Mouse (Mus musculus) hindbrain, embryonic 15.5 days (tissue): ENCODE measurements around the gene Tmem216. TPM values are rescaled to one million over a fixed set of nuclear protein-coding genes. Genes with fewer than 3 reads are reported as not detected.
A peak's percentile ranks its signal among the peaks of the same experiment; 100 is the strongest.

Experiments used
- ATAC-seq: fragments of 200-750 bp; cut with Nextera tagmentation; 2 replicates; pipeline ENCODE4 v1.8.0; 2017; ENCODE audit warnings: low read depth, moderate number of reproducible peaks, moderate TSS enrichment; ENCODE audit not compliant: low FRiP score
- H3K27ac ChIP-seq: fragments of 300-500 bp; sonication (generic); replicated peaks from 2 replicates; pipeline ENCODE4 v1.5.1; 2015; ENCODE audit warnings: mild to moderate bottlenecking, inconsistent platforms
- H3K27me3 ChIP-seq: fragments of 300-500 bp; sonication (generic); 2 replicates; pipeline ENCODE4 v1.6.1; 2015; ENCODE audit warnings: control low read depth, inconsistent platforms
- H3K36me3 ChIP-seq: fragments of 300-500 bp; sonication (generic); 2 replicates; pipeline ENCODE4 v1.6.1; 2015; ENCODE audit warnings: control low read depth, inconsistent platforms
- H3K4me1 ChIP-seq: fragments of 300-500 bp; sonication (generic); replicated peaks from 2 replicates; pipeline ENCODE4 v1.6.1; 2015; ENCODE audit warnings: control low read depth, inconsistent platforms
- H3K4me2 ChIP-seq: fragments of 300-500 bp; sonication (generic); 2 replicates; pipeline ENCODE4 v1.6.1; 2015; ENCODE audit warnings: moderate library complexity, mild to moderate bottlenecking, inconsistent platforms
- H3K4me3 ChIP-seq: fragments of 300-500 bp; sonication (generic); 2 replicates; pipeline ENCODE4 v1.5.1; 2015; ENCODE audit warnings: mild to moderate bottlenecking, inconsistent platforms
- H3K9ac ChIP-seq: fragments of 300-500 bp; sonication (generic); 2 replicates; pipeline ENCODE4 v1.6.1; 2015; ENCODE audit warnings: inconsistent platforms
- H3K9me3 ChIP-seq: fragments of 300-500 bp; sonication (generic); 2 replicates; pipeline ENCODE4 v1.6.1; 2016; ENCODE audit warnings: control low read depth, inconsistent platforms
- WGBS: fragments of 180-500 bp; shearing (Covaris S2); methylation state at CpG from one replicate; pipeline ENCODE4 v1.1.7; 2015; 5-methylcytosine and 5-hydroxymethylcytosine counted together
- polyA plus RNA-seq: library from polyadenylated mRNA; unstranded; fragments of >200 nt; fragmentation: Nextera tagmentation; extraction: Ambion mirVana; gene quantifications from 2 replicates; pipeline ENCODE4 v1.2.1, GENCODE M21; 2015

Tmem216 gene
- polyA plus RNA-seq = 47.5 and 51.4 TPM in 2 replicates

DNA sequence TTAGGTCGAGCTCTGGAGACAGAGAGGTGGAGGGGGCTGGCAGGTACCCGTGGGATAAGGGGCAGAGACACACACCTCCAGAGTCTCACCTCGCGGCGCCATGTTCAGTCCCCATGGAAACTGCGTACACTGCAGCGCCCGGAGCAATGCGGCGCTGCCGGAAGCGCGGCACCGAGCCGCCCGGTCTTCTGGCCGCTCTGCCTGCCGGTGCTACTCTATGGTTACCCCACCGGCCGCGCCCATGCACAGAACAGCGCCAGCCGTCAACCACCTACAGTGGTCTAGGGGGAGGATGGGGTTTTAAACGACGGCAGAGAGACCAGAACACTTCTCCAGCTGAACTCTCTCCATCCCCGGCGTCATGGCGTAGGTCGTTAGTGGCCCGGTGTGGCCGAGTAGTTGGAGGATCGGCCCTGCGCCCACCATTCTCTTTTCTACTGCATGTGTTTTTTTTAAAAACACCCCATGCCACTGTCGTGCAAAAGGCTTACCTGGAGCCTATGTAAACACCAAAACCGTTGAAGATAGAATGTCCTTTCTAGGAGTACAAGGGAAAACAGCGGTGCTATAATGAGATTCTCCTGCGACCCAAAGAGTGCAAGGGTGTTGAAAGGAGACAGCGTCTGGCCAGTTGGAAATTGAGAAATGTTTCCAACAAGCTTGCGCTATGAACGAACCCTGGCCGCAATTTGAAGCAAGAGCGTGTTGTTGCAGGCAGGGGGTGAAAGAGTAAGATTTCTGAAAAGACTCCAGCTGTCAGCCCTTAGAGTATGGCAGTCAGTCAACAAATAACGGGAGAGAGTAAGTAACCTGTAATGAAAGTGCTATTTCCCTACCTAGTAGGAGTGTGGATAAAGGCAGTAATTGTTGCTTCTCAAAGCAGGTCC is at the start of gene Tmem216:
Tmem216 (minus strand) TSS at position 615 of the 887 bp plus-strand sequence.
- Histone ChIP-seq H3K27me3 (no peaks in the 10 kb centered on the region), H3K27ac (peak within 1 kb of the TSS; percentile 89), H3K9ac (peak within 1 kb of the TSS; percentile 67), H3K4me2 (peak within 1 kb of the TSS; percentile 89), H3K9me3 (no peaks in the 10 kb centered on the region), H3K36me3 (peaks cover 27% of the 10 kb centered on the region), H3K4me1 (peaks cover 23% of the 10 kb centered on the region), H3K4me3 (peak within 1 kb of the TSS; percentile 62)
- peak; percentile 98 for ATAC-seq
- WGBS = under 1% methylated on average over 43 of the region's 43 CpGs

DNA sequence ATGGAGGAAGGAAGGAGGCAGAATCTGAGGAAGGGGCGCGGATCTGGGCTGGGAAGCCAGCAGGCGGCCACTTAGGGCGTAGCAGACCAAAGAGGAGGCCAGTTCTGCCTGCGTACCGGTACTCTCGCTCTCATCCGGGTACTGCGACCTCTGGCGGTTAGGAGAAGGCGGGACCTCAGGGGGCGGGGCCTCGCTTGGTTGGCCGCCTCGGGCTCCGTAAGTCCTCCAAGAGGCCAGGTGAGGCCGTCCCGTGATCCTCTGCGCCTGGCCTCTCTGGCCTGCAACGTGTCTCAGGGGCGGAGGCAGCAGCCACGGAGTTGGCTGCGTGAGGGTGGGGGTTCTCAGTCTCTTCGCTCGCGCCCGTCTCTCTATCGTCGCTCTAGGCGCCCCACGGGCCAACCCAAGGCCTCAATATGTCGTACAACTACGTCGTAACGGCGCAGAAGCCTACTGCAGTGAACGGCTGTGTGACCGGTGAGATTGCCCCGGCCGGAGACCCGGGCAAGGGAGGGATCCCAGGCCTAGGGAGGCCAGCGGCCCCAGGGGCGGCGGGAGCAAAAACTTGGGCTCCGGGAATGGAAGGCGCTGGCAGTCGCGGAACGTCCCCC is 49.4 kb upstream of the Tmem216 start, which contains the start of the genes Ddb1 and Tkfc:
Ddb1 (plus strand) TSS at position 35 of the 608 bp plus-strand sequence.
Tkfc (minus strand) TSS at position 362 of the 608 bp plus-strand sequence.
- Histone ChIP-seq H3K4me2 (peak within 1 kb of the TSS; percentile 65), H3K9me3 (no peaks in the 10 kb centered on the region), H3K4me3 (peak within 1 kb of the TSS; percentile 78), H3K9ac (peak within 1 kb of the TSS; percentile 85), H3K27ac (peak within 1 kb of the TSS; percentile 89), H3K36me3 (peaks cover 21% of the 10 kb centered on the region), H3K4me1 (peaks cover 42% of the 10 kb centered on the region), H3K27me3 (no peaks in the 10 kb centered on the region)
- WGBS = 0% methylated on average over 49 of the region's 49 CpGs
- peak; percentile 98 for ATAC-seq

DNA sequence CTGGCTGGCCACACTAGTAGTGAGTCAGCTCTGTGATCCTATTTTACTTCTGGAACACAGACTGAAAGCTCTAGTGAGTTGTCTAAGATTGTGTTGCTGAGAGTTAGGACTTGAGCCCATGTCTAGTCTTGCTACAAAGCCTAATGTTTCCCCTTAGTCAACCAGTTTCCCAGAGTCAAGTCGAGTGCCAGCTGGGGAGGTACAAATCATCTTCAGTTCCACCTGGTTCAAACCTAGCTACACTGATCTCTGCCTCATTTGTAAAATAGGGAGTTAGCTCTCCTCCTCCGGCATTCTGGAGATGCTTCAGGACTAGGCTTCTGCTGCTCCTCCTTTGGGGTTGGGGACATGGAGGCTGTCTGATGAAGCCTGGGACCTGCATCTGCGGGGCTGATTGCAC is 48.5 kb upstream of the Tmem216 start:
- peaks cover 42% of the 10 kb centered on the region for H3K4me1 ChIP-seq
- 60% methylated on average over 3 of the region's 3 CpGs for WGBS
- ATAC-seq = no peak

DNA sequence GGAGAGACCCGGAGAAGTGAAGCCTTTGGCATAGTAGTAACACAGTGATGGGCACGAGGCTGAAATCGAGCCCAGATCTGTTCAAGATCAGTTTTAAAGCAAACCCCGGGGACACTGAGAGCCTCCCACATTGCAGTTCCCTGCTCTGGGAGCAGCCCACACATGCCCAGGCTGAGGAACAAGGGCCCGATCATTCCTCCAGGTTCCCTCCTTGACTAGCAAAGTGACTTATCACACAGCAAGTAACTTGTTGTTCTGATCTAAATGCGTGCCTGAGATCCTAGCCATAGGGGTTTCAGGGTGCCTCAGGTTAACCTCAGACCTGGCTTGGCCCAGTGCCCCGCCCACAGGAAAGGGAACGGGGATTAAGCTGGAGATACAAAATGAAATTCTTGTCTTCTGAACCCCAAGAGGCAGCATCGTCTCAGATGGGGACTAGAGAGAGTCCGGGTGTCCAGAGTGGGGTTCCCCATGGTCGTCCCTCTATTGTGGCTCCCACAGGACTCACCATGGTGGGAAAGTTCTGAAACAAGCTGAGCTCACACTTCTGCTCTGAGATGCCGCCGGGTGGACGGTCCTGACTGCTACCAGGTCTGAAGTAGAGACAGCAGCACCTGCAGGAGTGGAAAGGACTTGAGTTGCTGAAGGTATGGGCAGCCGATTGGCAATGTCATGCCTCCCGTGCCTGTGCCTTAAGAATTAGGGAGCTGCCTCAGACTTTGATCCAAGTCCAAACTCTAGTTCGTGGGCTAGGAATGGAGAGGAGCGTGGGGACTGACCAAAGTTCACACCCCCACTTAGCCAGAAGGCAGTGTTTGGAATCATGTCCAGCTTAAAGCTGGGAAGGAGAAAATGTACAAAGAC is 47.9 kb upstream of the Tmem216 start:
- no peaks in the 10 kb centered on the region for H3K9me3 ChIP-seq
- no peak overlapping the region for H3K9ac ChIP-seq
- no peaks in the 10 kb centered on the region for H3K27me3 ChIP-seq
- no peak overlapping the region for H3K4me2 ChIP-seq
- H3K4me1 ChIP-seq = peaks cover 42% of the 10 kb centered on the region
- no peak for ATAC-seq
- peak overlapping the region; percentile 90; the same call in 1 of the 2 replicates for H3K27ac ChIP-seq
- WGBS = 91% methylated on average over 18 of the region's 18 CpGs
- no peak overlapping the region for H3K4me3 ChIP-seq
- peaks cover 8% of the 10 kb centered on the region for H3K36me3 ChIP-seq

More for the DNA sequence above, 48.5 kb upstream of the Tmem216 start:
- Histone ChIP-seq H3K4me2 (peak overlapping the region; percentile 65), H3K9ac (peak overlapping the region; percentile 85), H3K4me3 (peak overlapping the region; percentile 78), H3K36me3 (peaks cover 13% of the 10 kb centered on the region), H3K27me3 (no peaks in the 10 kb centered on the region), H3K9me3 (no peaks in the 10 kb centered on the region), H3K27ac (peak overlapping the region; percentile 89)

DNA sequence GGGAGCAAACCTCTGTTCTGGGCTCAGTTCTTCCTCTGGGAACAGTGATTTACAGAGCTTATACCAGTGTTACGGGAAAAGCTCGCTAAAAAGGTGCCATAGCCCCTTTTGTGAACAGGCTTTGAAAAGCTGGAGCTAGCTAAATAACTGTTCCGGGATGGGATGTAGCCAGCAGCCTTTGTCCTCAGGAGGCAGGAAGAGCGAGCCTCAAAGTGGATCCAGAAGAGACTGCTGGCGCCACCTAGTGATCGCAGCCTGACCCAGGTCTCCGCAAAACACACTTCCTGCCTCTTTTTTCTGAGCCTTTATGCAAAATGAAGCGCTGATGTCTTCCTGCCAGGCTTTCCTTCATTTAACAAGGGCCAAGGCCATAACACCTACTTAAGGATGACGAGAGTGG is 46.7 kb upstream of the Tmem216 start:
- peak overlapping the region; percentile 33 for H3K4me3 ChIP-seq
- peaks cover 42% of the 10 kb centered on the region for H3K4me1 ChIP-seq
- 1% methylated on average over 9 of the region's 9 CpGs for WGBS
- peak overlapping the region; percentile 90 for H3K27ac ChIP-seq
- H3K36me3 ChIP-seq = no peaks in the 10 kb centered on the region
- peak overlapping the region; percentile 64 for H3K4me2 ChIP-seq
- no peaks in the 10 kb centered on the region for H3K9me3 ChIP-seq
- no peaks in the 10 kb centered on the region for H3K27me3 ChIP-seq
- H3K9ac ChIP-seq = peak overlapping the region; percentile 50
- peak; percentile 72 for ATAC-seq

DNA sequence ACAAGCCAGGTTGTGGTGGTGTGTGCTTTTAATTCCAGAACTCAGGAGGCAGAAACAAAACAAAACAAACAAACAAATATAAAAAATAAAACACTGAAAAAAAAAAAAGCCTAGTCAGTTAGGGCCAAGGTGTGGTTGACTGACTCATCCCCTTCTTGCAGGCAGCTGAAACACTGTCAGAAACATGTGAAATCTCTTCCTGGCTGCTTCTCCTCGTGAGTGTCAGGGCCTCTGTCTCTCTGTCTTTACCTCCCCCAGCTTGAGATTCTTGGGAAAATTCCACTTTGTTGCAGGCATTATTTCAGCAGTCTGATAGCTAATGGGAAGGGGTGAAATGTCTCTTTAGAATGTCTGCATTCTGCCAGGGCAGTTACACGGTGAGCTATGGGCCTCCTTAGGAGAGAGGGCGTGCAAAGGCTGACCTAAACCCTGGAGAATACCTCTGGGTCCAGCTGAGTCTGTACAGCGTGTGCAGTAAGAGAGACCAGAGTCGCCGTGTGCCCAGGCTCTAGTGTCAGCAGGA is 46.3 kb upstream of the Tmem216 start:
- Histone ChIP-seq H3K27ac (peak overlapping the region; percentile 90), H3K9ac (peak overlapping the region; percentile 50), H3K36me3 (no peaks in the 10 kb centered on the region), H3K4me1 (peaks cover 39% of the 10 kb centered on the region), H3K4me2 (peak overlapping the region; percentile 64), H3K27me3 (no peaks in the 10 kb centered on the region), H3K4me3 (peak overlapping the region; percentile 33), H3K9me3 (no peaks in the 10 kb centered on the region)
- WGBS = under 1% methylated on average over 6 of the region's 6 CpGs
- 0 out of 2 replicates have a peak, but pooled peaks have one; percentile 7 for ATAC-seq

- no peak overlapping the region for H3K4me2 ChIP-seq
- no peak overlapping the region for H3K4me3 ChIP-seq
- H3K9me3 ChIP-seq = no peaks in the 10 kb centered on the region
- 90% methylated on average over 2 of the region's 2 CpGs for WGBS
- peaks cover 26% of the 10 kb centered on the region for H3K4me1 ChIP-seq
- peaks cover 11% of the 10 kb centered on the region; the same call in 1 of the 2 replicates for H3K36me3 ChIP-seq
- H3K27me3 ChIP-seq = no peaks in the 10 kb centered on the region
- ATAC-seq = no peak
- H3K9ac ChIP-seq = no peak overlapping the region
- no peak overlapping the region for H3K27ac ChIP-seq
Observed at GRCm38 (mm10) chr19:10599648-10600047, 43.6 kb upstream of the Tmem216 start.

DNA sequence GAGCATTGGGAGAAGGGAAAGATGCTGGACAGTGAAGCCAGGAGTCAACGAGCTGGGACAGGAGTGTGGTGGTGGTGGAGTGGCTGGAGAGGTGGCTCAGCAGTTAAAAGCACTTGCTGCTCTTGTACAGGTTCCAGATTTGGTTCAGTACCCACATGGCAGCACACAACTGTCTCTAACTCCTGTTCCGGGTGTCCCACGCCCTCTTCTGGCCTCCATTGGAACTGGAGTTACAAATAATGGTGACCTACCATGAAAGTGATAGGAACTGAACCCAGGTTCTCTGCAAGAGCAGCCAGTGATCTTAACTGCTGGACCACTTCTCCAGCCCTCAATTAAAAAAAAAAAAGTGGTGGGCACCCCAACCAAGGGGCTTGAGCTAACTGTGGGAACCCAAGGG is 42.1 kb upstream of the Tmem216 start:
- Histone ChIP-seq H3K4me3 (no peak overlapping the region), H3K27me3 (no peaks in the 10 kb centered on the region), H3K9me3 (no peaks in the 10 kb centered on the region), H3K9ac (no peak overlapping the region), H3K4me1 (peaks cover 12% of the 10 kb centered on the region), H3K36me3 (peaks cover 11% of the 10 kb centered on the region; the same call in 1 of the 2 replicates), H3K4me2 (no peak overlapping the region), H3K27ac (no peak overlapping the region)
- ATAC-seq = no peak
- WGBS = 45% methylated on average over 3 of the region's 3 CpGs

DNA sequence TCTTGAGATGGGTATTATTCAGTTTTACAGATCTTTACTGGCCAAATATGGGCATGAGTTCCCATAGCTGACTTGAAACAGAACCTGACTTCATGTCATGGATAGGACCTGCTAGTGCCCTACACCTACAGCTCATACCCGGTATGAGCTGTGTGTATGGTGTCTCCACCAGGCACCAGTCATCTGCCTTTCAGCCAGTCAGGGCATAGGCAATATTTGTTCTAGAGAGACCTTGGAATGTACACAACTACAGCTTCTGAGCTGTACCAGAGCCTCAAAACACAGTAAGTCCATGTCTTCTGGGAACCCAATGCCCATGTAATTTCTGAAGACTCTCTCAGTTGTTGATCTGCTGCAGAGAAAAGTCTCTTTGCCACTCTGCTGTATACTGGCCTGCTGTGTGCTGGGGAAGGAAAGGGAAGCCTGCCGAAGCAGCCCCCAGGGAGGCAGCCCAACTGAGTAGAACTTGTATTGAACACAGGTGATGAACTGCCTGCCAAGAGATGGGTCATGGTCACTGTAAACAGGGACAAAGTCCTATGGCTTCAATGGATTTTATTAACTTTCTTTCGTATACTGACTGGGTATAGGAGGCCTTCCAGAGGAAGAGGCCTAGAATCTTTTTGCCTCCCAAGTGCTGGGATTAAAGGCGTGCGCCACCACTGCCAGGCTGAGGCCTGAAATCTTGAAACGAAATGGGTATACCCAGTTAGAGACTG is 35.8 kb upstream of the Tmem216 start:
- Histone ChIP-seq H3K4me3 (no peak overlapping the region), H3K27me3 (no peaks in the 10 kb centered on the region), H3K4me2 (no peak overlapping the region), H3K9ac (no peak overlapping the region), H3K27ac (no peak overlapping the region), H3K4me1 (no peaks in the 10 kb centered on the region), H3K9me3 (no peaks in the 10 kb centered on the region), H3K36me3 (peaks cover 14% of the 10 kb centered on the region)
- WGBS = 91% methylated on average over 6 of the region's 6 CpGs
- no peak for ATAC-seq

GRCm38 (mm10) chr19:10590301-10590700 is 34.3 kb upstream of the Tmem216 start:
- WGBS = 74% methylated on average over 3 of the region's 3 CpGs
- Histone ChIP-seq H3K27ac (no peak overlapping the region), H3K36me3 (peaks cover 7% of the 10 kb centered on the region), H3K4me1 (no peaks in the 10 kb centered on the region), H3K4me2 (no peak overlapping the region), H3K9me3 (no peaks in the 10 kb centered on the region), H3K4me3 (no peak overlapping the region), H3K9ac (no peak overlapping the region), H3K27me3 (no peaks in the 10 kb centered on the region)
- ATAC-seq = no peak
